Mouse (Mus musculus) embryonic facial prominence, embryonic 14.5 days (tissue): Measurements from ENCODE around the gene Cux1. TPM values are rescaled to one million over a fixed set of nuclear protein-coding genes. Genes with fewer than 3 reads are reported as not detected.
A peak's percentile ranks its signal among the peaks of the same experiment; 100 is the strongest.

Source experiments
- ATAC-seq: fragments of 200-750 bp; cut with Nextera tagmentation; 2 replicates; pipeline ENCODE4 v1.8.0; 2017; ENCODE audit warnings: low read depth, moderate number of reproducible peaks, moderate TSS enrichment
- DNase-seq: peaks from one replicate; pipeline ENCODE4 v3.0.0-alpha.2; 2015; ENCODE audit warnings: low spot score
- H3K27ac ChIP-seq: fragments of 300-500 bp; sonication (generic); replicated peaks from 2 replicates; pipeline ENCODE4 v1.5.1; 2014; ENCODE audit warnings: low read depth, mild to moderate bottlenecking, low read length, moderate library complexity
- H3K27me3 ChIP-seq: fragments of 300-500 bp; sonication (generic); replicated peaks from 2 replicates; pipeline ENCODE4 v1.6.1; 2014; ENCODE audit warnings: low read length; ENCODE audit not compliant: control insufficient read depth, insufficient read depth
- H3K36me3 ChIP-seq: fragments of 300-500 bp; sonication (generic); 2 replicates; pipeline ENCODE4 v1.6.1; 2014; ENCODE audit warnings: low read length, mixed read lengths; ENCODE audit not compliant: control insufficient read depth, insufficient read depth
- H3K4me1 ChIP-seq: fragments of 300-500 bp; sonication (generic); 2 replicates; pipeline ENCODE4 v1.6.1; 2014; ENCODE audit warnings: antibody characterized with exemption, low read length; ENCODE audit not compliant: control insufficient read depth, insufficient read depth
- H3K4me2 ChIP-seq: fragments of 300-500 bp; sonication (generic); 2 replicates; pipeline ENCODE4 v1.6.1; 2014; ENCODE audit warnings: low read depth, mild to moderate bottlenecking, low read length, moderate library complexity, mixed read lengths
- H3K4me3 ChIP-seq: fragments of 300-500 bp; sonication (generic); 2 replicates; pipeline ENCODE4 v1.5.1; 2014; ENCODE audit warnings: low read depth, mild to moderate bottlenecking, low read length
- H3K9ac ChIP-seq: fragments of 300-500 bp; sonication (generic); 2 replicates; pipeline ENCODE4 v1.6.1; 2014; ENCODE audit warnings: low read depth, mild to moderate bottlenecking, low read length, moderate library complexity, mixed read lengths
- H3K9me3 ChIP-seq: fragments of 300-500 bp; sonication (generic); 2 replicates; pipeline ENCODE4 v1.6.1; 2016; ENCODE audit warnings: low read length; ENCODE audit not compliant: control insufficient read depth
- WGBS: fragments of 180-500 bp; shearing (Covaris S2); extraction: QIAGEN DNeasy Blood & Tissue Kit; methylation state at CpG from one replicate; pipeline ENCODE4 v1.1.7; 2014; 5-methylcytosine and 5-hydroxymethylcytosine counted together
- polyA plus RNA-seq: library from polyadenylated mRNA; unstranded; fragments of >200 nt; fragmentation: Nextera tagmentation; extraction: Ambion mirVana; gene quantifications from 2 replicates; pipeline ENCODE4 v1.2.1, GENCODE M21; 2014

Gene Cux1
- polyA plus RNA-seq, 1 experiment from 2014 or later = 60.6 TPM

DNA sequence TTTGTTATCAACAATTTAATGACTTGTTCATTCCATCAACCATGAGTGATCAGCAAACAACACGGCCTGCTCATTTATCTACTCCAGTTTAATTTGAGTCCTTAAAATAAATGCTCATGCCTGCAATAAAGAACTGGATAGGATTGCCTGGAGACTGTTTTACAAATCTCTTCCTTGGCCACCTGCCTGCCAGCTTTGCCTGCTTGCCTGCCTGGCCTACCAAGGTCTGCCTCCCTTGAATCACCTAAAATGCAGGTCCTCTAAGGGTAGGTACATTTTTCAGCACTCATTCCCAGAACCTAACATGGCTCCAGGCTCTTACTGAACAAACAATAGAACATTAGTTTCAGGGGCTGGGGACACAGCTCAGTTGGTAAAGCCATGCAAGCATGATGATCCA lies 39.4 kb downstream of the Cux1 start:
- Histone ChIP-seq H3K9me3 (no peaks in the 10 kb centered on the region), H3K27ac (no peak overlapping the region), H3K27me3 (no peaks in the 10 kb centered on the region), H3K4me3 (no peak overlapping the region), H3K4me2 (no peak overlapping the region), H3K9ac (no peak overlapping the region), H3K4me1 (peaks cover 5% of the 10 kb centered on the region; the same call in 1 of the 2 replicates), H3K36me3 (no peaks in the 10 kb centered on the region)
- WGBS = 69% methylated on average over 1 of the region's 1 CpGs
- no peak for DNase-seq
- no peak for ATAC-seq

DNA sequence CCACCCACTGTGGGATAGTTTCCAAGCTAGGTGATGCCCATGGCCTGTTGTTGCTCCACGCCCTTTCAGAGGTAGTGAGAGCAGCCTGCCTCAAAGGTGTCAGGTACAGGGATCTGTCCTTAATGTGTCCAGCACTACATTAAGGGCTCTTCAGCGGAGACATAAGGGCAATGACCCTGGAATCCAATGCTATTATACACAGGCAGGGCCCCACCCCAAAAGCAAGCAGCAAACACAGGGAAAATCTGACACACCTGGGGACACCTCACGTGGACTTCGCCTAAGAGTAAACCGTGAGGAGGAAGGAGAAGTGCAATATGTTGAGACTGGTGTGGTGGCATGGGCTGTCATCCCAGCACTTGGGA lies 40.8 kb downstream of the Cux1 start:
- Histone ChIP-seq H3K9ac (no peak overlapping the region), H3K36me3 (no peaks in the 10 kb centered on the region), H3K27ac (no peak overlapping the region), H3K9me3 (no peaks in the 10 kb centered on the region), H3K27me3 (no peaks in the 10 kb centered on the region), H3K4me2 (no peak overlapping the region), H3K4me3 (no peak overlapping the region), H3K4me1 (peaks cover 7% of the 10 kb centered on the region; the same call in 1 of the 2 replicates)
- ATAC-seq = no peak
- WGBS = 84% methylated on average over 5 of the region's 5 CpGs
- DNase-seq = no peak

GRCm38 (mm10) chr5:136525896-136526544 lies 41.3 kb downstream of the Cux1 start:
- Histone ChIP-seq H3K9ac (no peak overlapping the region), H3K4me3 (no peak overlapping the region), H3K4me1 (peaks cover 7% of the 10 kb centered on the region; the same call in 1 of the 2 replicates), H3K36me3 (no peaks in the 10 kb centered on the region), H3K27me3 (no peaks in the 10 kb centered on the region), H3K27ac (no peak overlapping the region), H3K9me3 (no peaks in the 10 kb centered on the region), H3K4me2 (no peak overlapping the region)
- ATAC-seq (no peak), DNase-seq (peak; percentile 63)
- WGBS = 68% methylated on average over 9 of the region's 9 CpGs

GRCm38 (mm10) chr5:136522843-136523463 lies 44.3 kb downstream of the Cux1 start:
- H3K27me3 ChIP-seq = no peaks in the 10 kb centered on the region
- H3K4me1 ChIP-seq = peaks cover 7% of the 10 kb centered on the region; the same call in 1 of the 2 replicates
- no peaks in the 10 kb centered on the region for H3K36me3 ChIP-seq
- H3K9me3 ChIP-seq = no peaks in the 10 kb centered on the region
- WGBS = 9% methylated on average over 3 of the region's 3 CpGs
- no peak overlapping the region for H3K4me2 ChIP-seq
- H3K27ac ChIP-seq = no peak overlapping the region
- DNase-seq = peak; percentile 56
- no peak overlapping the region for H3K9ac ChIP-seq
- ATAC-seq = no peak
- H3K4me3 ChIP-seq = no peak overlapping the region

DNA sequence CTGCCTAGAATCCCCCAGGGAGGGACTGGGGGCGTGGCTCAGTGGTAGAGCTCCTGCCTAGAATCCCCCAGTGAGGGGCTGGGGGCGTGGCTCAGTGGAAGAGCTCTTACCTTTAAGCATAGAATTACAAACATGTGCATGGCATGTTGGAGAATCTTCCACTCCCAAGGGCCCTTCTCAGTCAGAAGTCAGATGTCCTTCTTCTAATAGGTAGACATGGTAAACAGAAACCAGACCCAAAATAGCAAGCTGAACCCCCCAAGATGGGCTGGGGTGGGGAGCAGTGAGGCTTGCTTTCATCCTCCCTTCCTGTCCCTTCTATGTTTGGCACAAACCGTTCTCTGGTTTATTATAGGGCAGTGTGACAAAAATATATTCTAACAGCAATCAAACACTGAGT lies 45.6 kb downstream of the Cux1 start:
- Histone ChIP-seq H3K4me1 (peaks cover 7% of the 10 kb centered on the region; the same call in 1 of the 2 replicates), H3K4me3 (no peak overlapping the region), H3K27me3 (0 out of 2 replicates have a peak, but pooled peaks cover 2% of the 10 kb centered on the region), H3K9me3 (no peaks in the 10 kb centered on the region), H3K9ac (no peak overlapping the region), H3K36me3 (no peaks in the 10 kb centered on the region), H3K4me2 (no peak overlapping the region), H3K27ac (no peak overlapping the region)
- DNase-seq (no peak), ATAC-seq (no peak)
- WGBS = 87% methylated on average over 3 of the region's 3 CpGs

DNA sequence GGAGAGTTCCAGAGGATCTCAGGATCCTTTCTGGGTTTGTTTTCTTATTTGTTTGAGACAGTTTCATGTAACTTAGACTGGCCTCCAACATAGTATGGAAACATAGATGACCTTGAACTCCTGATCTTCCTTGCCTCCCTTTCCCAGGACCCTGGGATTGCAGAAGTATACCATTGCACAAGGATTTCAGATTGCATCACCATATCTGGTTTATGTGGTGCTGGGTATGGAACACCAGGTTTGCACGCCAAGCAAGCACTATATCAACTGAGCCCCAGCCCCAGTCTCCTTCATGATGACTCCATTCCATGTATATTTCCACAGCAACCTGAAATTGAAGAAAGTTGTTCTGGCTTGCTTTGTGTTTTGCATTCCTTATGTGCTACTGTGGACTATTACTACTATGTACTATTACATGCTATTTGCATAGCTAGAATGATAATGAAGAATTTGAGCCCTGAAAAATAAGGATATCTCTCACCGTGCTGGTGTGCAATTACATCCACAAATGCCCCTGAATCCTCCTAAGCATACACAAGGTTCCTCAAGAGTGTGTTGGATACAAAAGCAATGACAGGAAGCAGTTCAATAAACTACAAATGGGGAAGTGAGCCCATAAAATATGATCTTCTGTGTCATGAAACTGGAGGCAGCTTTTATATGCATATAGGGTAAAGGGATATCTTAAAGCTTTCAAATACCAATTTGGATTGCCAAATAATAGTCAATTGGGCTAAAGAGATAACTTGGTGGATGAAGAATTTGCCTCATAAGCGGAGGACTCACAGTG lies 48.4 kb downstream of the Cux1 start:
- H3K4me1 ChIP-seq = peaks cover 7% of the 10 kb centered on the region; the same call in 1 of the 2 replicates
- ATAC-seq (no peak), DNase-seq (no peak)
- 86% methylated on average over 3 of the region's 3 CpGs for WGBS
- no peaks in the 10 kb centered on the region for H3K36me3 ChIP-seq
- H3K4me3 ChIP-seq = no peak overlapping the region
- H3K27ac ChIP-seq = no peak overlapping the region
- H3K9ac ChIP-seq = no peak overlapping the region
- 0 out of 2 replicates have a peak, but pooled peaks cover 4% of the 10 kb centered on the region for H3K27me3 ChIP-seq
- no peaks in the 10 kb centered on the region for H3K9me3 ChIP-seq
- H3K4me2 ChIP-seq = no peak overlapping the region

GRCm38 (mm10) chr5:136517510-136517909 lies 49.8 kb downstream of the Cux1 start:
- WGBS = 55% methylated on average over 2 of the region's 2 CpGs
- Histone ChIP-seq H3K4me1 (no peaks in the 10 kb centered on the region), H3K36me3 (no peaks in the 10 kb centered on the region), H3K9ac (no peak overlapping the region), H3K27ac (no peak overlapping the region), H3K9me3 (no peaks in the 10 kb centered on the region), H3K4me2 (no peak overlapping the region), H3K27me3 (0 out of 2 replicates have a peak, but pooled peaks cover 4% of the 10 kb centered on the region), H3K4me3 (no peak overlapping the region)
- ATAC-seq (no peak), DNase-seq (no peak)

GRCm38 (mm10) chr5:136516593-136516992 lies 50.7 kb downstream of the Cux1 start:
- Histone ChIP-seq H3K4me3 (no peak overlapping the region), H3K27me3 (0 out of 2 replicates have a peak, but pooled peaks cover 4% of the 10 kb centered on the region), H3K9me3 (no peaks in the 10 kb centered on the region), H3K36me3 (no peaks in the 10 kb centered on the region), H3K4me2 (no peak overlapping the region), H3K27ac (no peak overlapping the region), H3K9ac (no peak overlapping the region), H3K4me1 (no peaks in the 10 kb centered on the region)
- no peak for ATAC-seq
- no peak for DNase-seq
- 84% methylated on average over 3 of the region's 3 CpGs for WGBS
